Mouse (Mus musculus) neural tube, embryonic 13.5 days (tissue): ENCODE data around the gene Sec16b. TPM values are rescaled to one million over a fixed set of nuclear protein-coding genes. Genes with fewer than 3 reads are reported as not detected.

Experiments
- ATAC-seq: fragments of 200-750 bp; cut with Nextera tagmentation; 2 replicates; pipeline ENCODE4 v1.8.0; 2017; ENCODE audit warnings: low read depth, mild to moderate bottlenecking, moderate TSS enrichment, moderate library complexity
- H3K27ac ChIP-seq: fragments of 300-500 bp; sonication (generic); replicated peaks from 2 replicates; pipeline ENCODE4 v1.5.1; 2015; ENCODE audit warnings: moderate library complexity, mild to moderate bottlenecking, inconsistent platforms
- H3K27me3 ChIP-seq: fragments of 300-500 bp; sonication (generic); 2 replicates; pipeline ENCODE4 v1.6.1; 2015; ENCODE audit warnings: mild to moderate bottlenecking, inconsistent platforms
- H3K36me3 ChIP-seq: fragments of 300-500 bp; sonication (generic); 2 replicates; pipeline ENCODE4 v1.6.1; 2015; ENCODE audit warnings: mild to moderate bottlenecking, inconsistent platforms
- H3K4me1 ChIP-seq: fragments of 300-500 bp; sonication (generic); replicated peaks from 2 replicates; pipeline ENCODE4 v1.6.1; 2015; ENCODE audit warnings: inconsistent platforms
- H3K4me2 ChIP-seq: fragments of 300-500 bp; sonication (generic); 2 replicates; pipeline ENCODE4 v1.6.1; 2015; ENCODE audit warnings: inconsistent platforms, mild to moderate bottlenecking, moderate library complexity
- H3K4me3 ChIP-seq: fragments of 300-500 bp; sonication (generic); 2 replicates; pipeline ENCODE4 v1.5.1; 2015; ENCODE audit warnings: mild to moderate bottlenecking, inconsistent platforms
- H3K9ac ChIP-seq: fragments of 300-500 bp; sonication (generic); 2 replicates; pipeline ENCODE4 v1.6.1; 2015; ENCODE audit warnings: moderate library complexity, mild to moderate bottlenecking, inconsistent platforms
- H3K9me3 ChIP-seq: fragments of 300-500 bp; sonication (generic); 2 replicates; pipeline ENCODE4 v1.6.1; 2016; ENCODE audit warnings: inconsistent platforms
- WGBS: fragments of 180-500 bp; shearing (Covaris S2); methylation state at CpG from one replicate; pipeline ENCODE4 v1.1.7; 2015; 5-methylcytosine and 5-hydroxymethylcytosine counted together
- polyA plus RNA-seq: library from polyadenylated mRNA; unstranded; fragments of >200 nt; fragmentation: Nextera tagmentation; extraction: Ambion mirVana; gene quantifications from 2 replicates; pipeline ENCODE4 v1.2.1, GENCODE M21; 2015

The Sec16b gene
- polyA plus RNA-seq, 1 experiment from 2014 or later: 0.74 TPM

DNA sequence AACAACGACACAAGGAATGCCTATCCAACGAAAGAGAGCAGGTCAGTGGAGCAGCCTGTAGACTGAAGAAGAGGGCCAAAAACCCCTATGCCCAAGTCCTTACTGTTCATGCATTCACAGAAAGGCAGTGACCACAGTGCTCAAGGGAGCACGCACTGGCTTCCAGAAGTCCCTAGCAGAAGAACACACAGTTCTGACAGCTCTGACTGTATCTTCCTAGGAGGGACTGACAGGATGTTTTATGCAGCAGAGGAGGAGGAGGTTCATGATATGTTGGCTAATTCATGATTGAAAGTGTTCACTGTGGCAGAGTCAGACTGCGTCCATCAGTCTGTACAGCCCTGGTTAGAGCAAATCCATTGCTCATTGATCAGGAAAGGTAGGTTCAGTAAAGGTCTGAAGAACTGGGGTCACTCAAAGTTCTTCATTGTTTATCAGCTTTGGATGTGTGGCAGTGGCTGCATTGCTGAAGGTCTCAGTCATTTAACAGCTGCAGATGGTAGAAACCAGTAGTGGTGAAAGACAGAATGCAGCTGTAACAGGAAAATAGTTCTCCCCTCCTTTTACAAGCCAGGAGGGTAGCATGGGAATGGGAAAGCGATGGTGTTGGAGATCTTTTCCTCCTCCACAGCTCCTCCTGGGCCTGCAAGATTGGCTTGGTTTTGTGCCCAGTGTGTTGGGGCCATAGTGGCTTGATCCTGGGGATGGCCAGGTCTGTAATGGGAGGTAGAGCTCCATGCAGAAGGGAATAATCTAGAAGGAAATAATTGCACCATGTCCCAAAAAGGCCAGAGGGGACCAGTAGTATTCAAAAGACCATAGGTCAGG, 62.9 kb downstream of the Sec16b start:
- Histone ChIP-seq H3K4me1 (no peaks in the 10 kb centered on the region), H3K27me3 (no peaks in the 10 kb centered on the region), H3K4me3 (no peak overlapping the region), H3K27ac (no peak overlapping the region), H3K4me2 (no peak overlapping the region), H3K36me3 (no peaks in the 10 kb centered on the region), H3K9ac (no peak overlapping the region), H3K9me3 (no peaks in the 10 kb centered on the region)
- 90% methylated on average over 5 of the region's 5 CpGs for WGBS
- ATAC-seq: no peak

- H3K4me3 ChIP-seq: no peak overlapping the region
These were observed 68.8 kb downstream of the Sec16b start for GRCm38 (mm10) chr1:157575316-157575715.

DNA sequence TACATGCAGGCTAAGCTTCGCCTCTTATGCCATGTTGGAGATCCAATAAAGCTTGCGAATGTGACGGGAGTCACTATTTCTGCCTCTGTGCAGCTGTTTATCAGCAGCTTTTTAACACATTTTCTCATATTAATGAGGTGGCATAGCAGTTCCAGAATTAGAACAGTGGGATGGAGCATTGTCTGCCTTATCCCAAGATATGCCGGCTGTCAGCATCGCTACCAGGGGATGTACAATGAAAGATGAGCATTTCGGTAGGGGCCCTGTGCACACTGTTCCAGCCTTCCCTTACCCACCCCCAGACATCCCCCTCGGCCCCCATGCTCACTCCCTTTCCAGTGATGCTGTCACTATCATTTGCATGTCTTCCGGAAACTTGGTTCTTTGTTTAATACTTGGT, 71.8 kb downstream of the Sec16b start:
- Histone ChIP-seq H3K9ac (no peak overlapping the region), H3K4me3 (no peak overlapping the region), H3K4me1 (peaks cover 22% of the 10 kb centered on the region), H3K9me3 (no peaks in the 10 kb centered on the region), H3K27me3 (no peaks in the 10 kb centered on the region), H3K4me2 (no peak overlapping the region), H3K36me3 (no peaks in the 10 kb centered on the region), H3K27ac (0 out of 2 replicates have a peak overlapping the region, but pooled peaks have one; percentile 33)
- peak; percentile 53 for ATAC-seq
- WGBS: 72% methylated on average over 8 of the region's 8 CpGs

More at GRCm38 (mm10) chr1:157575316-157575715, 68.8 kb downstream of the Sec16b start:
- H3K27ac ChIP-seq: no peak overlapping the region
- no peak overlapping the region for H3K9ac ChIP-seq
- H3K4me2 ChIP-seq: no peak overlapping the region
- ATAC-seq: no peak
- 88% methylated on average over 3 of the region's 3 CpGs for WGBS
- peaks cover 22% of the 10 kb centered on the region for H3K4me1 ChIP-seq
- no peaks in the 10 kb centered on the region for H3K36me3 ChIP-seq
- no peaks in the 10 kb centered on the region for H3K9me3 ChIP-seq
- H3K27me3 ChIP-seq: no peaks in the 10 kb centered on the region

DNA sequence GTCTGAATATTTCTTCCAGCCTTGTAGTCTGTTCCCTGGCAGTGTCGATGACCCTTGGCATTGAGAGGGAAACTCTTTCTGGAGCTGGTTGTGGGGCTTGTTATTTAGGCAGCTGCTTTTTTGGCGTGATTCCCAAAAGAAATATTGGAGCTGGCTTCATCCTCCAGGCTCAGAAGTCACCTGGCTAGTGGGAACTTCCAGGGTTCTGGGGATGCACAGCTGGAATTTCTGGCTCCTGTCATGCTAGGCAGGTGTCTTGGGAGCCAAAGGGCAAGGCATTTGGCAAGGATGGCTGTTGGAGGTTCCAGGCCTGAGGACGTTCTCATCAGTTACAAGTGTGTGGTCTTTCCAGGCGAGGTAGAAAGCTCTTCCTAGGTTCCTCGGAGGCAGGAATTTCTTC, 80.0 kb downstream of the Sec16b start:
- Histone ChIP-seq H3K4me2 (no peak overlapping the region), H3K9ac (no peak overlapping the region), H3K9me3 (no peaks in the 10 kb centered on the region), H3K36me3 (no peaks in the 10 kb centered on the region), H3K27me3 (no peaks in the 10 kb centered on the region), H3K27ac (no peak overlapping the region), H3K4me3 (no peak overlapping the region), H3K4me1 (no peaks in the 10 kb centered on the region)
- ATAC-seq: no peak
- WGBS: 83% methylated on average over 5 of the region's 5 CpGs

DNA sequence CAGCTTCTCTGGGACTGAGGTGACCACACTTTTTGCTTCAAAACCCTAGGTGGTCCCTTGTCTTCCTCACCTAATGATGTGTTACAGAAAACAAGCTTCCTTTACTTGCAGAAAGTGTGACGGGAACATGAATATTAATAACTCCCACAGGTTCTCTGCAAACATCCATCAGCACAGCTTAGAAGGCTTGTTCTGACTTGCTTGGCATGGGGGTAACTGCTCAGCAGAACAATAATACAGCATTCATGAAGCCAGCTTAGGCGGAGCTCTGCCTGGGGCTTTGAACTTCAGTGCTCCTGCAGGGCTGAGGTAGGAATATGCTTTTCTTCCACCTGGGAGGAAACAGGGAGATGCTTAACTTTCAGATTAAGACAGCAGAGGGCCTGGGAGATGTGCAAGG, 85.5 kb downstream of the Sec16b start:
- H3K27me3 ChIP-seq: no peaks in the 10 kb centered on the region
- H3K27ac ChIP-seq: no peak overlapping the region
- H3K4me3 ChIP-seq: no peak overlapping the region

DNA sequence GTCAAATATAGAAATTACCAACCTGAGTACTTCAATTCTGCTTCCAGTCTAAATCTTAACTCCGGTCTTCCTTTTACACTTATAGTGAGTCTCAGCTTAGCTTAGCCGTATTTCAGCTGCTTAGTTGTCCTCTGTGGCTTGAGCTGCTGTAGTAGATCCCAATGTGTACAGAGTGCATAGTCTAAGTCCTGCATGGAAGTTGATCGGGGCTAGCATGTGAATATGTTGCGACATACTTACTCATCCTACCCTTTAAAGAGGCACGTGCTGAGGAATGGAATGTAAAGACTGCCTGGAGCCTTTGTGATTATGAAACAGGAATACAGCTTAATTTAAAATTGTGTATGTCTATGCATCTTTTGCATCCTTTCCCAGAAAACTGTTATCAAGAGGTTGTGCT, 88.0 kb downstream of the Sec16b start:
- Histone ChIP-seq H3K27ac (no peak overlapping the region), H3K4me1 (0 out of 2 replicates have a peak, but pooled peaks cover 5% of the 10 kb centered on the region), H3K9me3 (no peaks in the 10 kb centered on the region), H3K4me2 (no peak overlapping the region), H3K9ac (no peak overlapping the region), H3K36me3 (no peaks in the 10 kb centered on the region), H3K4me3 (no peak overlapping the region), H3K27me3 (no peaks in the 10 kb centered on the region)
- 88% methylated on average over 5 of the region's 5 CpGs for WGBS
- no peak for ATAC-seq

More for the DNA sequence above, 85.5 kb downstream of the Sec16b start:
- H3K4me1 ChIP-seq: 0 out of 2 replicates have a peak, but pooled peaks cover 5% of the 10 kb centered on the region
- no peak overlapping the region for H3K4me2 ChIP-seq
- H3K9ac ChIP-seq: no peak overlapping the region
- no peak for ATAC-seq
- H3K9me3 ChIP-seq: no peaks in the 10 kb centered on the region
- 48% methylated on average over 2 of the region's 2 CpGs for WGBS
- H3K36me3 ChIP-seq: no peaks in the 10 kb centered on the region

- no peaks in the 10 kb centered on the region for H3K27me3 ChIP-seq
- no peaks in the 10 kb centered on the region for H3K36me3 ChIP-seq
- ATAC-seq: no peak
- H3K4me3 ChIP-seq: no peak overlapping the region
- WGBS: 83% methylated on average over 9 of the region's 9 CpGs
- no peak overlapping the region for H3K9ac ChIP-seq
- no peaks in the 10 kb centered on the region for H3K9me3 ChIP-seq
- 0 out of 2 replicates have a peak, but pooled peaks cover 5% of the 10 kb centered on the region for H3K4me1 ChIP-seq
- no peak overlapping the region for H3K4me2 ChIP-seq
- no peak overlapping the region for H3K27ac ChIP-seq
These were observed 88.6 kb downstream of the Sec16b start for GRCm38 (mm10) chr1:157595165-157595564.

DNA sequence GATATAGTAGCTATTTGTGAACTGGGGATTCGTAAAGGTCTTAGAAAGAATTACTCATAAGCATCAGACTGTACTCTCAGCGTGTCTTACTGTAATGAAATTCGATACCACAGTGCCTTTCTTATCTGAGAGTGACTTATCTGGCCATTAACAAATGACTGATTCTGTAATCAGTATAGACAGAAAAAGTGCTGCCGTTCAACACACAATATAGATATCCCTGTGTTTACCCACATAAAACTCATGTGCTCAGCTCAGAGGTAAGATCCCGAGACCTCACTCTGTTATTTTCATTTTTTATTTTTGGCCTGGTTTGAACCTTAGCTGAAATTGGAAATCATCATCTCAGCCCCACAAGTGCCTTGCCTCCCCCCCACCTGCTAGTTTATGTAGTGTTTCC, 98.0 kb downstream of the Sec16b start:
- ATAC-seq: no peak
- Histone ChIP-seq H3K4me3 (no peak overlapping the region), H3K9ac (no peak overlapping the region), H3K4me1 (peaks cover 3% of the 10 kb centered on the region; the same call in 1 of the 2 replicates), H3K27ac (no peak overlapping the region), H3K27me3 (no peaks in the 10 kb centered on the region), H3K4me2 (no peak overlapping the region), H3K36me3 (no peaks in the 10 kb centered on the region), H3K9me3 (no peaks in the 10 kb centered on the region)
- WGBS: 61% methylated on average over 5 of the region's 5 CpGs

Other genes starting within 250 kb of the Sec16b start
- 43.1 and 43.3 TPM in 2 replicates for gene Rasal2, start 94.1 kb upstream of the Sec16b start, polyA plus RNA-seq
- gene Cryzl2, start 48.2 kb upstream of the Sec16b start, polyA plus RNA-seq: 7.3 and 7.6 TPM in 2 replicates